Mouse (Mus musculus) right cerebral cortex, postnatal 10 days (tissue): Measurements from ENCODE around the gene Myh10.

Experiments used
- DNase-seq, 2 experiments: peaks; one replicate each; pipeline ENCODE4 v3.0.0; 2021; ENCODE audit warnings: low spot score in 2 of 2

Gene Myh10

GRCm38 (mm10) chr11:68859943-68860593 lies 168.7 kb downstream of the Myh10 start:
- DNase-seq = no peak

GRCm38 (mm10) chr11:68862260-68862659 lies 170.9 kb downstream of the Myh10 start:
- DNase-seq = no peak

GRCm38 (mm10) chr11:68863631-68864091 lies 172.3 kb downstream of the Myh10 start:
- no peak for DNase-seq

GRCm38 (mm10) chr11:68864544-68865189 lies 173.3 kb downstream of the Myh10 start:
- DNase-seq = peak; percentile 44 to 46
